Mouse (Mus musculus) megakaryocyte-erythroid progenitor cell, adult 5-6 weeks (primary cell): Measurements from ENCODE around the gene Rab1b. TPM values are rescaled to one million over a fixed set of nuclear protein-coding genes. Genes with fewer than 3 reads are reported as not detected.
A peak's percentile ranks its signal among the peaks of the same experiment; 100 is the strongest.

Experiments used
- ATAC-seq: replicated peaks from 2 replicates; pipeline ENCODE4 v1.8.0; 2016; ENCODE audit warnings: mild to moderate bottlenecking, inconsistent platforms; ENCODE audit not compliant: severe bottlenecking, poor library complexity, low FRiP score, low TSS enrichment
- total RNA-seq, 2 experiments: library from RNA; stranded (forward) in 1 of 2; stranded (reverse) in 1 of 2; fragments of 200-1000, 215-1000 nt in 1 of 2; fragments of >200 nt in 1 of 2; fragmentation: Nextera tagmentation in 1 of 2; gene quantifications; 2 replicates each; pipeline ENCODE4 v1.2.3; 2014 to 2017

Rab1b gene
- total RNA-seq, 2 experiments from 2014 or later = 47.0 to 83.3 TPM

DNA sequence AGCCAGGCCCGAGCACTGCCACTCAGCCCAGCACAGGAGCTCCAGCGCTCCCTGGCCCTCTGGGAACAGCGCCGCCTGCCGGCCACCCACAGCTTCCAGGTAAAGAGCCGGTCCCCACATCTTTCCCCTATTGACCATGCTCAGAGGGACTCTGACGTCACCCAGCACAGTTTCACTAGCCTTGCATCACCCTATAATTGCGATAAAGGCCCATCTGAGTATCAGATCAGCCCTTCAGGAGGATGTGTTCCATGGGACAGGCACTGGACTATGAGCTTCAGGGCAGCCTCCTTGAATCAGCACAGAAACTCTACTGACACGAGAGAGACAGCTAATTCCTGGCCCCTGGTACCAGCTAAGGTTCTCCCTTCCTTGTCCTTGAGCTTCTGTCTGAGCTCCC lies 53.0 kb downstream of the Rab1b start:
- peak; percentile 59 for ATAC-seq

DNA sequence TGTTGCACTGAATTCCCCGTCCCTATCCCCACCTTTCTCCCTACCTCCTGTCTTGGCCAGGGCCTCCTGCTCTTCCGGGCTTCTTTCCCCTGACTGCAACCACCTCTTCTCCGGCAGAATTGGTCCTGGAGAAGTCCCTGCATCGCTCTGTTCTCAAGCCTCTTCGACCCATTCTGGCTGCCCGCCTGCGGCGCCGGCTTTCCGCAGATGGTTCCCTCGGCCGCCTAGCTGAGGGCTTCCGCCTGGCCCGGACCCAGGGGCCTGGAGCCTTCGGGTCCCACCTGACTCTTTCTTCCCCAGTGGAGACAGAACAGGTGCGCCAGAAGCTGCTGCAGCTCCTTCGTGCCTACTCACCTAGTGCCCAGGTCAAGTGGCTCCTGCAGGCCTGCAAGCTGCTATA lies 54.0 kb downstream of the Rab1b start:
- ATAC-seq = no peak

DNA sequence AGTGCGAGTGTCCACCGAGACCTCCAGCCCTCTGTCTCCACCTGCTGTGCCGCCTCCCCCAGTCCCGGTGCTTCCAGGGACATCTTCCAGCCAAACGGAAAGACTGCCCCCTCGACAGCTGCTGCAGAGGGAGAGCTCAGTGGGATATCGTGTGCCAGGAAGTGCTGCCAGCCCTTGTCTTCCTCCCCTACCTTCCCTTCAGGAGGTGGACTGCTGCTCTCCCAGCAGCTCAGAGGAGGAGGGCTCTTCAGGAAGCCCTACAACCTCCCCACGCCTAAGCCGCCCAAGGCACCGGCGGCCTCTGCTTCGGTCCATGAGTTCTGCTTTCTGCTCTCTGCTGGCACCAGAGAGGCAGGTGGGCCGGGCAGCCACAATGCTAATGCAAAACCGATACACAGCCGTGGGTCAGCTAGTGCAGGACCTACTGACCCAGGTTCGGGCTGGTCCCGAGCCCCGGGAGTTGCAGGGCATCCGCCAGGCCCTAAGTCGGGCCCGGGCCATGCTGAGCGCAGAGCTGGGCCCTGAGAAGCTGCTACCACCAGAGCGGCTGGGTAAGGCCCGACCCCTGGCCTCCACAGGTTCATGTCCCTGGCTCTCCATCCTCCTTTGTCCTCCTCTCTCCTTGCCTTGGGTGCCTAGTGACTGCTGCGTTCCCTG lies 54.6 kb downstream of the Rab1b start:
- ATAC-seq = no peak

DNA sequence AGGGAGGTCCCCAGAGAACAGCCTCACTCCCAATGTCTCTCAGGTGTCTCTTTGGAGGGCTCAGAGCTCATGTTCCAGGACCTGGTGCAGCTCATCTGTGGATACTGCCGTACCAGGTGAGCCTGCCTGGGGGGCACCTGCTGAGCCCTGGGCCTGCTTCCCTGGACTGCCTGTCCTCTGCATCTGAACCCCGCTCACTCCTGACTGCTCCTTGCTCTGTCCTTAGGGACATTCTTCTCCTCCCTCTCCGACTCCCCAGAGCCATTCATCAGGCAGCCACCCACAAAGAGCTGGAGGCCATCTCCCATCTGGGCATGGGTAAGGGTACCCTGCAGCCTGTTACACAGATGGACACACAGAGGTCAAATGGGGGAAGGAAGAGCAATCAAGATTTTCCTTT lies 55.4 kb downstream of the Rab1b start:
- no peak for ATAC-seq

DNA sequence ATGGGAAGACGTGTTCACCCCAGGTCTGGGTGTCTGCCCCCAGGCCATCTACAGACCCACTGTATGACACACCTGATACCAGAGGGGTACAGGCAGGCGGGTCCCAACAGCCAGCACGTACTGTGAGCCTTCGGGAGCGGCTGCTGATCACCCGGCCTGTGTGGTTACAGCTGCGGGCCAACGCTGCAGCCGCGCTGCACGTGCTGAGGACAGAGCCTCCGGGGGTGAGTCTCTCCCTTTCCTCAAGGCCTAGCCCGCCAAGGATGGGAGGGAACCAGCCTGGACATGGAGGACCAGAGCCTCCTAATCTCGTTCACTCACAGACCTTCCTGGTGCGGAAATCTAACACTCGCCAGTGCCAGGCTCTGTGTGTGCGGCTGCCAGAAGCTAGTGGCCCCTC lies 55.8 kb downstream of the Rab1b start:
- no peak for ATAC-seq

DNA sequence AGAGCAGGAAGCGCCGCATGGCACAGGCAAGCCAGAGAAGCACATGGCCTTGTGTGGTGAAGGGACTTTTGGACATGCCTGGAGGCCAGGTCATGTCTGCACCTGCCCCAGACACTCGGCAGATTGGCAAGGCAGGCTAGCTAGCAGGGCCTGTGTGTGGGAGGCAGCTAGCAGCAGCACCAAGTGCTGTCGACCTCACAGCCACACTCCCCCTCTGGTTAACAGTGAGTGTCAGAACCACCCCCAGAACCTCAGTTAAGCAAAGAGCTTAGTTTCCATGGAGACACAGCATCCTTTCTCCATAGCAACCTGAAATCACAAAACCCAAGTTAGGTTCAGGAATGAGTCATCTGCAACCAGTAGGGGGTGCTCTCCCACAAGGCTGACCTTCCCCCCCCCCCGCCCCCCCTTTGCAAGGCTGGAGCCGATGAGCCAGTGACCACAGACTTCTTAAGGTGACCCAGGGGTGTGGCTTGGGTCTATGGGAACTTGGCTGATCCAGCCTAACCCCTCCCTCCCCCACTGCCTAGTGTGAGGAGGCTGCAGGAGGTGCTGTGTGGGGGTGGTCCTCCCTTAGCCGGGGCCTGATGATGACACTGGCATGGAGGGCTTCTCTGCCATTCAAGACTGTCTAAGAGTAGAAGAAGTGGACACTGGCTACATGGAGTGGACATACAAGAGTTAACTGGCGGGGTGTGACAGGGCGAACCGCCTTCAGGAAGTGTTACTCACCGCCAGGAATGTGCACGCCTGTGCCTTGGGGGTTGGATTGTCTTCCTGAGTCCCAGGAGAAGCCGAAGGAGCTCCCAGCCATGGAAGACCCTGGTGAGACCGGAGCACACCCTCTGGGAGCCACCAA lies 56.6 kb downstream of the Rab1b start, which contains the start of gene Rin1:
Gene Rin1, plus strand, starts transcription at position 435 of the 859 bp plus-strand sequence.
- ATAC-seq = no peak

DNA sequence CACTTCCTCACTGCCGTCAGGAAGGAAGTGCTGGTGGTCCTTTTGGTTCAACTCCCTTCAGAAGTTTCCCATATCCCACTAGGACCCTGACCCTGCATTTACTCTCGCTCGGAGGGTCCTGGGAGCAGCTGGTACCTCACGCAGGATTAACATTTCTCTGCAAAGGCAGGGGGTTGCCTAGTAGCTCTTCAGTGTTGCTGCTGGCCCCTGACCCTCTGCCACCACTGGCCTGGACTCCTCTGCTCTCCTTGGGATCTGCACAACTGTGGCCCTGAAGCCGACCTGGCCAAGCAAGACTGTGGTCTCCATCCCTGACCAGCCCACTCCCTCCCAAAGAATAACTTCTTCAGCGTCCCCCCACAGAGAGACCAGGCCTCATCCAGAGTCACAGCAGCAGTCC lies 57.5 kb downstream of the Rab1b start:
- no peak for ATAC-seq

Other genes starting within 250 kb of the Rab1b start
- 2.2 and 4.0 TPM in 2 replicates for gene Actn3, start 229.2 kb downstream of the Rab1b start, total RNA-seq (2014; fragmentation: Nextera tagmentation)
- 1.0 TPM in 1 of 2 replicates, not detected in the other for gene Actn3, start 229.2 kb downstream of the Rab1b start, total RNA-seq (2017)
- gene Zdhhc24, start 228.4 kb downstream of the Rab1b start, total RNA-seq (2014; fragmentation: Nextera tagmentation) = 16.5 and 20.3 TPM in 2 replicates
- 8.8 and 13.2 TPM in 2 replicates for gene Zdhhc24, start 228.4 kb downstream of the Rab1b start, total RNA-seq (2017)
- 1.5 and 2.5 TPM in 2 replicates for gene Bbs1, start 200.4 kb downstream of the Rab1b start, total RNA-seq (2014; fragmentation: Nextera tagmentation)
- 0.65 TPM in 1 of 2 replicates, not detected in the other for gene Bbs1, start 200.4 kb downstream of the Rab1b start, total RNA-seq (2017)
- gene Dpp3, start 178.8 kb downstream of the Rab1b start, total RNA-seq (2014; fragmentation: Nextera tagmentation) = 53.8 and 62.2 TPM in 2 replicates
- 40.7 and 51.4 TPM in 2 replicates for gene Dpp3, start 178.8 kb downstream of the Rab1b start, total RNA-seq (2017)
- gene Peli3, start 163.9 kb downstream of the Rab1b start, total RNA-seq (2014; fragmentation: Nextera tagmentation) = 1.1 TPM in 1 of 2 replicates, not detected in the other
- gene Peli3, start 163.9 kb downstream of the Rab1b start, total RNA-seq (2017) = not detected in 2 replicates
- 58.5 and 60.3 TPM in 2 replicates for gene Mrpl11, start 144.9 kb downstream of the Rab1b start, total RNA-seq (2014; fragmentation: Nextera tagmentation)
- gene Mrpl11, start 144.9 kb downstream of the Rab1b start, total RNA-seq (2017) = 41.4 and 91.0 TPM in 2 replicates
- not detected in 2 replicates for gene Npas4, start 116.8 kb downstream of the Rab1b start, total RNA-seq (2014; fragmentation: Nextera tagmentation)
- not detected in 2 replicates for gene Npas4, start 116.8 kb downstream of the Rab1b start, total RNA-seq (2017)
- 9.7 and 14.2 TPM in 2 replicates for gene Slc29a2, start 83.2 kb downstream of the Rab1b start, total RNA-seq (2014; fragmentation: Nextera tagmentation)
- 1.5 and 4.4 TPM in 2 replicates for gene Slc29a2, start 83.2 kb downstream of the Rab1b start, total RNA-seq (2017)
- not detected in 2 replicates for gene B4gat1, start 68.2 kb downstream of the Rab1b start, total RNA-seq (2014; fragmentation: Nextera tagmentation)
- gene B4gat1, start 68.2 kb downstream of the Rab1b start, total RNA-seq (2017) = 1.5 TPM in 1 of 2 replicates, not detected in the other
- gene AC124502.3, start 68.2 kb downstream of the Rab1b start, total RNA-seq (2014; fragmentation: Nextera tagmentation) = 2.0 and 3.3 TPM in 2 replicates
- 1.8 and 4.2 TPM in 2 replicates for gene AC124502.3, start 68.2 kb downstream of the Rab1b start, total RNA-seq (2017)
- 25.3 and 37.1 TPM in 2 replicates for gene Brms1, start 65.7 kb downstream of the Rab1b start, total RNA-seq (2014; fragmentation: Nextera tagmentation)
- gene Brms1, start 65.7 kb downstream of the Rab1b start, total RNA-seq (2017) = 30.3 and 36.7 TPM in 2 replicates
- gene Rin1, start 56.6 kb downstream of the Rab1b start, total RNA-seq (2014; fragmentation: Nextera tagmentation) = 0.89 and 1.3 TPM in 2 replicates
- gene Rin1, start 56.6 kb downstream of the Rab1b start, total RNA-seq (2017) = 0.66 TPM in 1 of 2 replicates, not detected in the other
- gene Cd248, start 39.0 kb downstream of the Rab1b start, total RNA-seq (2014; fragmentation: Nextera tagmentation) = 3.2 and 3.3 TPM in 2 replicates
- gene Cd248, start 39.0 kb downstream of the Rab1b start, total RNA-seq (2017) = 0.27 and 4.1 TPM in 2 replicates
- 1.2 TPM in 1 of 2 replicates, not detected in the other for gene Tmem151a, start 21.5 kb downstream of the Rab1b start, total RNA-seq (2014; fragmentation: Nextera tagmentation)
- gene Tmem151a, start 21.5 kb downstream of the Rab1b start, total RNA-seq (2017) = not detected in 2 replicates
- 38.6 and 43.4 TPM in 2 replicates for gene Yif1a, start 18.5 kb downstream of the Rab1b start, total RNA-seq (2014; fragmentation: Nextera tagmentation)
- gene Yif1a, start 18.5 kb downstream of the Rab1b start, total RNA-seq (2017) = 7.5 and 13.6 TPM in 2 replicates
- 0.66 TPM in 1 of 2 replicates, not detected in the other for gene Cnih2, start 8.6 kb downstream of the Rab1b start, total RNA-seq (2014; fragmentation: Nextera tagmentation)
- not detected in 2 replicates for gene Cnih2, start 8.6 kb downstream of the Rab1b start, total RNA-seq (2017)
- 3.0 and 15.3 TPM in 2 replicates for gene Klc2, start 11.5 kb upstream of the Rab1b start, total RNA-seq (2014; fragmentation: Nextera tagmentation)
- gene Klc2, start 11.5 kb upstream of the Rab1b start, total RNA-seq (2017) = 2.3 and 8.0 TPM in 2 replicates
- gene Pacs1, start 166.0 kb upstream of the Rab1b start, total RNA-seq (2014; fragmentation: Nextera tagmentation) = 44.9 and 52.2 TPM in 2 replicates
- 10.1 and 12.4 TPM in 2 replicates for gene Pacs1, start 166.0 kb upstream of the Rab1b start, total RNA-seq (2017)
- gene Sf3b2, start 188.4 kb upstream of the Rab1b start, total RNA-seq (2014; fragmentation: Nextera tagmentation) = 181 and 235 TPM in 2 replicates
- 274 and 277 TPM in 2 replicates for gene Sf3b2, start 188.4 kb upstream of the Rab1b start, total RNA-seq (2017)
- gene Gal3st3, start 191.3 kb upstream of the Rab1b start, total RNA-seq (2014; fragmentation: Nextera tagmentation) = not detected in 2 replicates
- not detected in 2 replicates for gene Gal3st3, start 191.3 kb upstream of the Rab1b start, total RNA-seq (2017)
- not detected in 2 replicates for gene Catsper1, start 228.7 kb upstream of the Rab1b start, total RNA-seq (2014; fragmentation: Nextera tagmentation)
- not detected in 2 replicates for gene Catsper1, start 228.7 kb upstream of the Rab1b start, total RNA-seq (2017)
- gene Cst6, start 242.5 kb upstream of the Rab1b start, total RNA-seq (2014; fragmentation: Nextera tagmentation) = not detected in 2 replicates
- gene Cst6, start 242.5 kb upstream of the Rab1b start, total RNA-seq (2017) = not detected in 2 replicates